Mouse (Mus musculus) heart, postnatal 14 days (tissue): Measurements from ENCODE around the gene 4930404N11Rik. TPM values are rescaled to one million over a fixed set of nuclear protein-coding genes. Genes with fewer than 3 reads are reported as not detected.

ENCODE experiments used
- DNase-seq, 2 experiments: peaks; one replicate each; pipeline ENCODE4 v3.0.0; 2021 to 2022
- intact Hi-C: fragments of 180-260 bp; cut with DNase I; formaldehyde crosslinking; loops from one replicate; pipeline ENCODE4 v1.15.1; 2025
- total RNA-seq, 2 experiments: library from RNA; stranded (reverse); gene quantifications; 2 replicates each; pipeline ENCODE4 v1.2.3; 2021

4930404N11Rik gene
- total RNA-seq, 2 experiments from 2014 or later = 1.2 to 1.3 TPM

DNA sequence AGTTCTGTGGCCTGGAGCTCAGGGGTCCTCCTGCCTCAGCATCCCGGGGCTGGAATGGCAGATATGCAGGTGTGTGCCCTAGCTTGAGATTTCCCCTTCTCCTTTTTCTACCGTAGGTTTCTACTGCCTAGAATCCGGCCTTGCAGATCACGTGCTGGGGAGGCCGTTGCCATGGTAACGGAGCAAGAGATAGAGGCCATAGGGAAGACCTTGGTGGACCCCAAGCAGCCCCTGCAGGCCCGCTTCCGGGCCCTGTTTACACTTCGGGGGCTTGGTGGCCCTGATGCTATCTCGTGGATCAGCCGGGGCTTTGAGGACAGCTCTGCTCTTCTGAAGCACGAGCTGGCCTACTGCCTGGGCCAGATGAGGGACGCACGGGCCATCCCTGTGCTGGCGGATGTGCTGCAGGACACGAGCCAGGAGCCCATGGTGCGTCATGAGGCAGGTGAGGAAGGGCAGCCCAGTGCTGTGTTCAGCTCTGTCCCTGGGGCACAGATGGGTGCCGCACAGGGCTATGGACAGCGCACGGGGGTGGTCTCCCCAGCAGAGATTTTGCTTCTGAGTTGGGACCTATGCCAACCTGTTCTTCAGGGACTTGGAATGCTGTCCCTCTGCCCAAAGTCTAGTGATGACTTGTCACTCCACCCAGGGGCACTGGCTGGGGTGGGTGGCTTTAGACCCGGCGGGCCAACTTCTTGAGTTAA lies 20.1 kb upstream of the 4930404N11Rik start:
- no peak for DNase-seq
- intact Hi-C loops = loop anchor here (10.0 kb wide), 1 partner anchor 159 kb away; the partner anchor contains the start of gene Gna11

GRCm38 (mm10) chr10:81384605-81384982 lies 19.0 kb upstream of the 4930404N11Rik start:
- intact Hi-C loops = loop anchor here (10.0 kb wide), 1 partner anchor 160 kb away; the partner anchor contains the start of gene Gna11
- DNase-seq = no peak

GRCm38 (mm10) chr10:81383802-81384604 lies 18.4 kb upstream of the 4930404N11Rik start, which contains the start of the genes Dohh and Gm48551:
Dohh (plus strand) TSS chr10:81384428.
Gm48551 (plus strand) TSS chr10:81384466.
- intact Hi-C loops = loop anchor here (10.0 kb wide), 1 partner anchor 161 kb away; the partner anchor contains the start of gene Gna11
- peak; percentile 99 to 100 for DNase-seq

DNA sequence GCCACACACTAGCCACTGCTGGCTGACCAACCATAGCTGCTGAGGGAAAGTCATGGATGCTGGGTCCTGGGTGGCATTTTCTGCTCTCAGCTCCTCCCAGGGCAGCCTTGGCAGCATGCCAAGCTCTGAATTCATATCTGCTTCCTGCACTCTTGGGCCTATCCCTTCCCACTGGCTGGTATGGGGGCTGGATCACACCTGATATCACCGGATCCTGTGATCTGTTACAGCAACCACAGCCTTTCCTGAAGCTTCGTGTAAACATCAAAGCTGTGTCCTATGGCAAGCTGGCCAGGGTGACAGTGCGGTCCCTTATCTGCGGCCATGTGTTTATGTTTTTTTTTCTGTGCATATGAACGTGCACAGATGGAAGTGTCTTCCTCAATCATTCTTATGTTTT lies 16.4 kb upstream of the 4930404N11Rik start:
- intact Hi-C loops = loop anchor here (10.0 kb wide), 1 partner anchor 163 kb away; the partner anchor contains the start of gene Gna11
- DNase-seq = no peak

DNA sequence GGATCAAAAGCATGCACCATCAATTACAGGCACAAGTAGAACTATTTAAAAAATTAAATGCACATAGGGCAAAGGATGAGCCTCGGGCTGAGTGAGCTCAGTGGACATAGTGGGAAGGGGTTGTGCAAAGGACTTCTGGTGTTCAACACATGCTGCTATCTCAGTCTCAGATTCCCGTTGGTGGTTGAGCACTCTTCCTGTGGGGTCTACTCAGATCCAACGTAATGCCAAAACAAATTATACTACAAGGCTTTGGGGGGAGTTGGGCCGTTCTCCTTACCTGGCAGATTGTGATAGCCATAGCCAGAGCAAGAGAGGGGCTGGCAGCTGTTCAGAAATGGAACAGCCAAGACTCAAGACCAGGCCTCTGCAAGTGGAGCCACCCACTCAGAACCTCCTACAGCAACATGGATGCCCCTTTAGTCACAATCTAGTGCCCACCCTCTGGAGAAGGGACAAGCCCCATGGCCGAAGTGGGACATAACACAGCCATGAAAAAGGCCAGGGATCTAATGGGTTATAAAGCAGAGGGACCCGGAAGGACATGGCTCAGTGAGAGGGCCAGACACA lies 14.3 kb upstream of the 4930404N11Rik start:
- intact Hi-C loops = loop anchor here (10.0 kb wide), 1 partner anchor 165 kb away; the partner anchor contains the start of gene Gna11
- no peak for DNase-seq

- no peak for DNase-seq
- intact Hi-C loops = no loop called here
These were observed 13.6 kb upstream of the 4930404N11Rik start for GRCm38 (mm10) chr10:81379183-81379553.

DNA sequence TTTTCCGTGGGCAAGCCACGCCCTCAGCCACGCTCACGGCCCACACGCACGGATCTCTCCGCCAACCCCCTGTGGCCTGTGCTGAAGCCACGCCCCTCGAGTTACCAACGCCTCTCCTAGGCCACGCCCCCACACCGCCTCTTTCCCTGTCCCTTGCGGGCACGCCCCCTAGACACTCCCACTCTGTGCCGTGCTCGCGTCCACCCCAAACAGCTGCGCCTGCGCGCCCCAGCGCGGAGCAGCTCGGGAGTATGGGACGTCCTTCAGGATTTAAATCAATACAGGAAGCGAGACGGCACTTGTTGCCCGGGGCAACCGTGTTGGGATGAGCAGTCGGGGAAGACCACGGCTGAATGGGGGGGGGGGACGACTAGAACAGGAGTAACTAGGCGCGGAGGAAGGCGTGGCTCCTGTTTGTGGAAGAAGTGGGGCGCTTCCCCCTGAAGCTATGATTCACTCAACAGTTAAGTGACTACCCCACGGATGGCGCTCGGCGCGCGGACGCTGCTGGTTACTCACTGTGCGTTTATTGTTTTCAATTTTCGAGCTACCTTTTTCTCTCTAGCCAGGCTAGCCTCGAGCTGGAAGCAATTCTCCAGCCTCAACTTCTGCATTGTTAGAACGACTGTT lies 13.1 kb upstream of the 4930404N11Rik start:
- DNase-seq = peak; percentile 100
- intact Hi-C loops = no loop called here

DNA sequence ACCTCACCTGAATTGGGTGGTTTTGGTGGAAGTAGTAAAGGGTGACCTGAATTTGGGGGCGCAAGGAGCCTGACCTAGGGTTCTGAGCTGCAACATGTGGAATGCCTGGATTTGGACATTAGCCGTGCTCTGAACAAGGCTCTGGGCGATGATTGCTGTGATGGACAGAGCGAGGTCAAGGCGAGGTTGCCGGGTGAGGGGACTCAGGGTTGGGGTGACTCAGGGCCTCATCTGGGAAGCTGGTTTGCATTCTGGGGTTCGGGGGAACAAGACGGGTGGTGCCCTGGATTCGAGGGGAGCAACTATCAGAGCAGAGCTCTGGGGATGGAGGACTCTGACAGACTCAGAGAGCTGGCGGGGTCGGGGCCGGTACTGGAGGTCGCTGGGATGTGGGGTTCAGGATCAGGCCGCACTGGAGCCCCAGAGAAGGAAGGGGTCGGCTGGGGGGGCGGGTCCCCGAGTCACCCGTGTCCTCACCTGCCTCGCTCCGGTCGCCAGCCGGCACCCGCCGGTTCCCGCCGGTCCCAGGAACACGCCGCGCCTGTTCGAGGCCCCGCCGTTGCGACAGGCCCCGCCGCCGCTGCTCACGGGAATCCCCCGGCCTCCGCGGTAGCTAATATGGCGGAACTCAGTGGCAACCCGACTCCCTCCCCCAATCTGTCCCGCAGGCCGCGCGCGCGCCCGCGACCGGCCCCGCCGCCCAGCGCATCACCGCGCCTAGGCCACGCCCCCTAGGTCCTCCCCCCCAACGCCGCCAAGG lies 12.4 kb upstream of the 4930404N11Rik start, which contains the start of gene Fzr1:
Gene Fzr1, minus strand, starts transcription at position 724 of the 760 bp plus-strand sequence.
- no peak for DNase-seq
- intact Hi-C loops = loop anchor here (2.0 kb wide), 1 partner anchor 19 kb away; no protein-coding TSS in a partner anchor

GRCm38 (mm10) chr10:81377362-81377664 lies 11.7 kb upstream of the 4930404N11Rik start:
- no peak for DNase-seq
- intact Hi-C loops = loop anchor here (2.0 kb wide), 1 partner anchor 19 kb away; no protein-coding TSS in a partner anchor

- intact Hi-C loops = loop anchor here (2.0 kb wide), 1 partner anchor 18 kb away; no protein-coding TSS in a partner anchor
- DNase-seq = no peak
These were observed 11.1 kb upstream of the 4930404N11Rik start for GRCm38 (mm10) chr10:81376561-81377361.

DNA sequence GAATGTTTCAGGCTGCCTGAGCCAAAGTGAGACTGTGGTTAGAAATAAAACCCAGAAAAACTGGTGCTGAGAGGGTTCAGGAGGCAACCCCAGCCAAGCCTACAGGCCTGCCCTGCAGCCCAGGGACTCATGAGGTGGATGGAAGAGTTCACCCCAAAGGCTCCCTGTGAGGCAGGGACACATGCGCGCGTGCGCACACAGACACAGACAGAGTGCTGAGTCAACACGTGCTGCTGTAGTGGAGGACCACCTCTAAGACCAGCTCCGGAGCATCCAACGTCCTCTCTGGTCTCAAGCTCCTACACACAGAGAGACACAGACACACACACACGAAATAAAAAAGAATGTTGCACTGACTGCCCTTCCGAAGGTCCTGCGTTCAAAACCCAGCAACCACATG lies 9.7 kb upstream of the 4930404N11Rik start:
- no peak for DNase-seq
- intact Hi-C loops = no loop called here

DNA sequence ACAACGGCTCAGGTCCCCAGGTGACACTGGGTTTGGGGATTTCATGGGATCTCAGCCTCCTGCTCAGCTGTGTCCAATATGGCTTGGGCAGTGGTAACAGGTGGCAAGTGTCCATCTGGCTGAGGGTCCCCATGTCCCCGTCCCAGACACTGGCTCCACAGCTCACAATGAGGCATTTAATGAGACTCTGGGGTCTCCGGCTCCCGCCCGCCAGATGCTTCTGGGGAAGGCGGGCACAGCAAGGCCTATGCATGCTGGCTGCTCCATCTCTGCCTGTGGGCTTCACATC lies 1.5 kb upstream of the 4930404N11Rik start:
- DNase-seq = no peak
- intact Hi-C loops = no loop called here

DNA sequence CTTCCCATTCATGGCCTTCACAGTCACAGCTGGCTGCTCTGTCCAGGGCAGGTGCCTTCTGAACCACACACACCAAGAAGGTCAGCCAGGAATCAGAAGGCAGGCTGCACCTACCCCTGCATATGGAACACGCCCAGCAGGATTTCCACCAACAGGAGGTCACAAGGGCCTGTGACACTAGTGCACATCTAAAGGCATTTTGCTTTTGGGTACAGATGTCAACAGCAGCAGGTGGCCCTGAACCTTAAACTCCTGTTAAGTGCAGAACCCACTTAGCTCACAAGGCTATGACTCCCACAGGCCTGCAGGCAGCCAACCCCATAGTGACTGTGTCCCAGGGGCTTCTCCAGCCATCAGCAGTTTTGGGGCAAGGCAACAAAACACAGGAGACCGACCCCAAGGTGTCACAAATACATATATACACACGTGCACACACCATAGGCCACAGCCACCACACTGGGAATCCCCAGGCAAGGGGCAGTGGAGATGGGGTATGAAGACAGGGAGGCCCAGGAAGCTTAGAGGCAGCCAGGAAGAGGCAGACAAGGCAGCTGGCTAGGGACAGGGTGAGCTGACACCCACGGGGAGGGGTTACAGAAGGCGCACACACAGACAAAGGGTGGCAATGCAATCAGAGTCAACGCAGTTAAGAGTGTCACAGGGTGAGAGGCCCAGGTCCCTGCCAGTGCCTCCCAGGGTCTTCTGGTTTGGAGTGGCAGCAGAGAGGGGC lies 1.0 kb upstream of the 4930404N11Rik start:
- DNase-seq = no peak
- intact Hi-C loops = no loop called here

DNA sequence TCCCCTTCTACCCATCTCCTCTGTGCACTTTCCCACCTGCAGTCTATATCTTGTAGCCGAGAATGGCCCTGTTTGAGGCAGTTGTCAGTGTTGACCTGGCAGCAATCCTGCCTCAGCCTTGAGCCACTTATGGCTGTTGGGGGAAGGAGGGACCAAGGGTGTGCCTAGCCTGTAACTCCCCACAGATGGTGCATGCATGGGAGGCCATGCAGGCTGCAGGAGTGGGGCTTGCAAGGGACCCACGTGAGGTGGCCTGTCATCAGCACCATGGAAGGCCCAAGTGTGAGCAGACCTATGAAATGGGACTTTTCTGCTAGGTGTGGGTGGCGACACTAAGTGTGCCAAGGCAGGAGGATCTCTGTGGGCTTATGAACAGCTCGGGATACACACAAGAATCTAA lies 543 bp downstream of the 4930404N11Rik start:
- no peak for DNase-seq
- intact Hi-C loops = no loop called here

GRCm38 (mm10) chr10:81364666-81365065 lies 950 bp downstream of the 4930404N11Rik start:
- intact Hi-C loops = no loop called here
- DNase-seq = peak; percentile 58 to 61

- peak; percentile 46 to 70 for DNase-seq
- intact Hi-C loops = no loop called here
These were observed 1.9 kb downstream of the 4930404N11Rik start for GRCm38 (mm10) chr10:81363436-81364346.

GRCm38 (mm10) chr10:81362336-81362949 lies 3.2 kb downstream of the 4930404N11Rik start:
- no peak for DNase-seq
- intact Hi-C loops = no loop called here
